Mouse (Mus musculus) midbrain, embryonic 14.5 days (tissue): ENCODE data around the gene Sprn. TPM values are rescaled to one million over a fixed set of nuclear protein-coding genes. Genes with fewer than 3 reads are reported as not detected.

Experiments
- ATAC-seq: fragments of 200-750 bp; cut with Nextera tagmentation; 2 replicates; pipeline ENCODE4 v1.8.0; 2017; ENCODE audit warnings: moderate number of reproducible peaks, moderate library complexity; ENCODE audit not compliant: low FRiP score, low TSS enrichment
- DNase-seq: peaks from one replicate; pipeline ENCODE4 v3.0.0-alpha.2; 2015
- H3K27ac ChIP-seq: fragments of 300-500 bp; sonication (generic); replicated peaks from 2 replicates; pipeline ENCODE4 v1.5.1; 2014; ENCODE audit warnings: mild to moderate bottlenecking, low read depth, low read length, moderate library complexity
- H3K27me3 ChIP-seq: fragments of 300-500 bp; sonication (generic); 2 replicates; pipeline ENCODE4 v1.6.1; 2014; ENCODE audit warnings: low read length, control low read depth, mixed read lengths; ENCODE audit not compliant: control insufficient read depth, insufficient read depth
- H3K36me3 ChIP-seq: fragments of 300-500 bp; sonication (generic); 2 replicates; pipeline ENCODE4 v1.6.1; 2014; ENCODE audit warnings: low read length, control low read depth; ENCODE audit not compliant: control insufficient read depth, insufficient read depth
- H3K4me1 ChIP-seq: fragments of 300-500 bp; sonication (generic); 2 replicates; pipeline ENCODE4 v1.6.1; 2014; ENCODE audit warnings: mild to moderate bottlenecking, antibody characterized with exemption, low read length, control low read depth; ENCODE audit not compliant: control insufficient read depth, insufficient read depth
- H3K4me2 ChIP-seq: fragments of 300-500 bp; sonication (generic); 2 replicates; pipeline ENCODE4 v1.6.1; 2014; ENCODE audit warnings: mild to moderate bottlenecking, low read length, moderate library complexity
- H3K4me3 ChIP-seq: fragments of 300-500 bp; sonication (generic); replicated peaks from 2 replicates; pipeline ENCODE4 v1.5.1; 2014; ENCODE audit warnings: low read depth, low read length
- H3K9ac ChIP-seq: fragments of 300-500 bp; sonication (generic); replicated peaks from 2 replicates; pipeline ENCODE4 v1.6.1; 2014; ENCODE audit warnings: mild to moderate bottlenecking, low read length, moderate library complexity
- H3K9me3 ChIP-seq: fragments of 300-500 bp; sonication (generic); 2 replicates; pipeline ENCODE4 v1.6.1; 2016; ENCODE audit warnings: low read length, control low read depth, mixed read lengths; ENCODE audit not compliant: control insufficient read depth
- WGBS: fragments of 180-500 bp; shearing (Covaris S2); extraction: QIAGEN DNeasy Blood & Tissue Kit; methylation state at CpG from one replicate; pipeline ENCODE4 v1.1.7; 2014; 5-methylcytosine and 5-hydroxymethylcytosine counted together
- polyA plus RNA-seq: library from polyadenylated mRNA; unstranded; fragments of >200 nt; fragmentation: Nextera tagmentation; extraction: Ambion mirVana; gene quantifications from 2 replicates; pipeline ENCODE4 v1.2.1, GENCODE M21; 2014

Sprn gene
- polyA plus RNA-seq, 1 experiment from 2014 or later, result 14.4 TPM

DNA sequence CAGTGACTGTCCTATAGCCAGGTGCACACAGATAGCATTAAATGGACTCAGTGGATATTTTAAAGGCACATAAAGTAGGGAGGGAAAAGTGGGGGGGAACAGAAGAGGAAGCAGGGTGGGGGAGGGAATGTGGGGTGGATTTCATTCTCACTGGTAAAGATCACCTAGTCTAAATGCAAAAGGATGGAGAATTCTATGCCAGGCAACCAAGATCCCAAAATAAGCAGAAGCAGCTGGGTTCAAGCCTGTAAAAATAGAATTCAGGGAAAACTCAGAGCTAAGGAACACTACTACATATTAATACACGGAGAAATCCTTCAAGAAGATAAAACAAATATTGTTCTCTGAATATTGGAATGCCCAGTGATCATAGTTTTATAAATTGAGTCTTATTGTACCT is 13.3 kb upstream of the Sprn start:
- H3K36me3 ChIP-seq, result no peaks in the 10 kb centered on the region
- H3K4me3 ChIP-seq, result no peak overlapping the region
- no peak overlapping the region for H3K4me2 ChIP-seq
- WGBS, result 81% methylated on average over 1 of the region's 1 CpGs
- no peak overlapping the region for H3K27ac ChIP-seq
- no peak for DNase-seq
- no peak for ATAC-seq
- no peaks in the 10 kb centered on the region for H3K4me1 ChIP-seq
- H3K9ac ChIP-seq, result no peak overlapping the region
- H3K27me3 ChIP-seq, result no peaks in the 10 kb centered on the region
- H3K9me3 ChIP-seq, result no peaks in the 10 kb centered on the region

GRCm38 (mm10) chr7:140164664-140165063 is 10.0 kb upstream of the Sprn start, which contains the start of gene Olfr522:
Gene Olfr522 (minus strand): TSS chr7:140164764.
- ATAC-seq (no peak), DNase-seq (no peak)
- H3K9me3 ChIP-seq, result no peaks in the 10 kb centered on the region
- H3K27ac ChIP-seq, result no peak within 1 kb of the TSS
- H3K36me3 ChIP-seq, result no peaks in the 10 kb centered on the region
- H3K9ac ChIP-seq, result no peak within 1 kb of the TSS
- 76% methylated on average over 7 of the region's 7 CpGs for WGBS
- H3K4me2 ChIP-seq, result no peak within 1 kb of the TSS
- no peaks in the 10 kb centered on the region for H3K4me1 ChIP-seq
- no peak within 1 kb of the TSS for H3K4me3 ChIP-seq
- H3K27me3 ChIP-seq, result no peaks in the 10 kb centered on the region

DNA sequence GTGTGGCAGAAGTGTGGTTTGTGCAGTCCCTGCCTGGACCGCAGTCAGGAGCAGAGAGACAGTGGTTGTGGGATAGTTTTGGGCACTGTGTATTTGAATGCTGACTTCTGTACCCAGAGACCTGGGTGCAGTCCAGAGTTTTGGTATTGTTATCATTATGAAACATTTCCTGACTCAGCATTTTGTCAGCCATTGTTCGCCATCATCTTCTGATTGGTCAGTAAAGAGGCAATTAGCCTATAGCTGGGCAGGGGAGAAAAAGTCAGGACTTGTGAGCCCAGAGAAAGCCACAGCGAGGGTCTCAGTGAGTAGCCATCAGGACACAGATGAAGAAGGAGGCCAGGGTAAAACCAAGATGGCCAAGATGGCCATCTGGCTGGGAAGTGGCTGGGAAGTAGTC is 5.7 kb upstream of the Sprn start:
- Histone ChIP-seq H3K4me3 (no peak overlapping the region), H3K27ac (no peak overlapping the region), H3K36me3 (no peaks in the 10 kb centered on the region), H3K9ac (no peak overlapping the region), H3K4me2 (no peak overlapping the region), H3K4me1 (no peaks in the 10 kb centered on the region), H3K9me3 (no peaks in the 10 kb centered on the region), H3K27me3 (no peaks in the 10 kb centered on the region)
- WGBS, result 82% methylated on average over 3 of the region's 3 CpGs
- no peak for ATAC-seq
- DNase-seq, result no peak

DNA sequence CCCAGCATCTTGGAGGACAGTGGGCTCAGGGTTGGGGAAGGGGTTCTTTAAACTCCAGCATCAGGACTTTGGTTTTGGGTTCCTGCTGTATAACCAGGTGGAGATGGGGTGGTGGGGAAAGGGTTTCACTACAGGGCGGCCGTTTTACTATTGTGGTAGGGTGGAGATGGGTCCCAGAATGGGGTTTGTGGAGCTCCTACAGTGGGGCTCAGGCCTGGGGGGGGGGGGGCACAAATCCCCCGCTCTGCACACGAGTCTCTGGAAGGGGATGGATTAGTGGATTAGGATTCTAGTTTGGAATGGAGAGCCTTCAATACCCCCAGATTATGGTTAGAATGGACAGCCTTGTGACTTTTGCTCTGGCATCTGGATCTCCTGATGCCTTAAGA is 854 bp downstream of the Sprn start:
- ATAC-seq (0 out of 2 replicates have a peak, but pooled peaks have one; percentile 3), DNase-seq (no peak)
- peaks cover 6% of the 10 kb centered on the region; the same call in 1 of the 2 replicates for H3K36me3 ChIP-seq
- H3K27ac ChIP-seq, result peak overlapping the region; percentile 79
- H3K4me3 ChIP-seq, result peak overlapping the region; percentile 46
- H3K9ac ChIP-seq, result peak overlapping the region; percentile 73
- WGBS, result 19% methylated on average over 4 of the region's 4 CpGs
- peak overlapping the region; percentile 68 for H3K4me2 ChIP-seq
- no peaks in the 10 kb centered on the region for H3K27me3 ChIP-seq
- no peaks in the 10 kb centered on the region for H3K9me3 ChIP-seq
- peaks cover 12% of the 10 kb centered on the region for H3K4me1 ChIP-seq

GRCm38 (mm10) chr7:140153383-140153782 is 1.3 kb downstream of the Sprn start:
- peak overlapping the region; percentile 79; the same call in 1 of the 2 replicates for H3K27ac ChIP-seq
- 5% methylated on average over 28 of the region's 28 CpGs for WGBS
- ATAC-seq (peak; percentile 53; the same call in 1 of the 2 replicates), DNase-seq (peak; percentile 71)
- peak overlapping the region; percentile 73 for H3K9ac ChIP-seq
- H3K9me3 ChIP-seq, result no peaks in the 10 kb centered on the region
- peak overlapping the region; percentile 68 for H3K4me2 ChIP-seq
- H3K4me3 ChIP-seq, result peak overlapping the region; percentile 46
- H3K36me3 ChIP-seq, result peaks cover 6% of the 10 kb centered on the region; the same call in 1 of the 2 replicates
- H3K27me3 ChIP-seq, result no peaks in the 10 kb centered on the region
- H3K4me1 ChIP-seq, result peaks cover 12% of the 10 kb centered on the region

- WGBS, result 88% methylated on average over 4 of the region's 4 CpGs
- no peak for ATAC-seq
- H3K27me3 ChIP-seq, result no peaks in the 10 kb centered on the region
Observed at GRCm38 (mm10) chr7:140144550-140144949, 10.1 kb downstream of the Sprn start.

DNA sequence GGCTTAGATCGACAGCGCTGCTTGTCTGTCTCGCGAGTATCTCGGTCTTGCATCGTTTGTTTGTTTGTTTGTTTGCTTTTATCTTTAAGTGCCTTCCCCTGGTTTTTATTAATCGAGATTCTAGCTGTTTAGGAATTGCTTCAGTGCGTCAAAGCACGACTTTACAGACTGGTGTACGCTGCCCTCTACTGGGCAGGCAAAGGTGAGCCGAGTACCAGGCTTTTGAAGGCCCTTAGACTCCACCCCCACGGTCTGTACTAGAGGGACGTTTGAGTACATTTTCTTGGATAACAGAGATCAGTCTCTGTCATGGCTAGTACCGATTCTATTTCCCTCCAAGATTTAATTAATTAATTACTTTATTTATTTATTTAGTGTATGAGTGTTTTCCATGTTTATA is 13.3 kb downstream of the Sprn start:
- Histone ChIP-seq H3K4me1 (0 out of 2 replicates have a peak, but pooled peaks cover 4% of the 10 kb centered on the region), H3K27ac (no peak overlapping the region), H3K27me3 (no peaks in the 10 kb centered on the region), H3K9me3 (no peaks in the 10 kb centered on the region), H3K4me2 (no peak overlapping the region), H3K9ac (no peak overlapping the region), H3K36me3 (no peaks in the 10 kb centered on the region), H3K4me3 (no peak overlapping the region)
- WGBS, result 5% methylated on average over 14 of the region's 14 CpGs
- DNase-seq, result peak; percentile 82
- no peak for ATAC-seq

More at GRCm38 (mm10) chr7:140144550-140144949, 10.1 kb downstream of the Sprn start:
- no peak for DNase-seq
- no peak overlapping the region for H3K4me2 ChIP-seq
- peaks cover 6% of the 10 kb centered on the region for H3K36me3 ChIP-seq
- no peak overlapping the region for H3K27ac ChIP-seq
- no peak overlapping the region for H3K9ac ChIP-seq
- no peak overlapping the region for H3K4me3 ChIP-seq
- no peaks in the 10 kb centered on the region for H3K9me3 ChIP-seq
- no peaks in the 10 kb centered on the region for H3K4me1 ChIP-seq

GRCm38 (mm10) chr7:140138021-140138310 is 16.7 kb downstream of the Sprn start:
- under 1% methylated on average over 8 of the region's 8 CpGs for WGBS
- H3K27me3 ChIP-seq, result no peaks in the 10 kb centered on the region
- H3K9ac ChIP-seq, result peak overlapping the region; percentile 78
- H3K36me3 ChIP-seq, result no peaks in the 10 kb centered on the region
- ATAC-seq (no peak), DNase-seq (no peak)
- peak overlapping the region; percentile 73 for H3K4me3 ChIP-seq
- H3K4me2 ChIP-seq, result peak overlapping the region; percentile 92
- peak overlapping the region; percentile 80 for H3K27ac ChIP-seq
- 0 out of 2 replicates have a peak, but pooled peaks cover 4% of the 10 kb centered on the region for H3K4me1 ChIP-seq
- H3K9me3 ChIP-seq, result no peaks in the 10 kb centered on the region

DNA sequence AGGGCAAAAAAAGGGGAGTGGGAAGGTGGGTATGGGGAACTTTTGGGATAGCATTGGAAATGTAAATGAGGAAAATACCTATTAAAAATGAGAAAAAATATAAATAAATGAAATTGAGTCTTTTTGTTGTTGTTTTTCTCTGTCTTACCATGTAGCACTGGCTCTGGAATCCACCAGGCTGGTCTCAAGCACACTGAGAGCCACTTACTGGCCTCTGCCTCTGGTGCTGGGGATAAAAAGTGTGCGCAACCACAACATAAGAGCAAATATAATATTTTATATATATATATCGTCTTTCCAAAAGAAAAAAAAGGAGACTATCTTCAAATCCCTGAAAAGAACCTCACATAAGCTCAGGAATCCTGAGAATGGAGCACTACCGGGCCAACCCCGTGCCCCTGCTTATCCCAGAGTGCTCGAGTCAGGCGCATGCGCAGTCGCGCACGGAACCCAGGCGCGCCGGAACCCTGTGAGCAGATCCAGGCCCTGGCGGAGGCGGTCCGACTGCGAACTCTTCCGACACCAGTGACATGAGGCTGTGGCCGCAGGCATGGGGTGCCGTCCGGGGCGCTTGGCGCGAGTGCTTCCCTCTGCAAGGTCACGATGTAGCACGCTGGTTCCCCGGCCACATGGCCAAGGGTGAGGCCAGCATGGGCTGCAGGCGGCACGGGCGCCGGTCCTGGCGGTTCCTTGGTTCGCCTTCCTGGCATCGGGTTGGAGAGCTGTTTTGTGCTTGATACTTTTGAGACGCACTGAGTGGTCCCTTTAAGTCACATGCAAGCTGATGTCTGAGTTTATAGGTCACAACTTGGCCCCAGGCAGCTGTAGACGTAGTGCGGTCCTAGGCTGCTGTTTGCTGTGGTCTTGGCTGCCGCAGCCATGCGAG is 17.3 kb downstream of the Sprn start, which contains the start of gene Mtg1:
Mtg1 (plus strand) TSS at position 430 of the 886 bp plus-strand sequence.
- H3K9me3 ChIP-seq, result no peaks in the 10 kb centered on the region
- WGBS, result 1% methylated on average over 39 of the region's 39 CpGs
- peak; percentile 97 for ATAC-seq

More for the DNA sequence above, 17.3 kb downstream of the Sprn start, which contains the start of gene Mtg1:
- Histone ChIP-seq H3K27ac (peak within 1 kb of the TSS; percentile 80), H3K4me3 (peak within 1 kb of the TSS; percentile 73), H3K36me3 (no peaks in the 10 kb centered on the region), H3K4me1 (0 out of 2 replicates have a peak, but pooled peaks cover 4% of the 10 kb centered on the region), H3K9ac (peak within 1 kb of the TSS; percentile 78), H3K4me2 (peak within 1 kb of the TSS; percentile 92), H3K27me3 (no peaks in the 10 kb centered on the region)
- DNase-seq, result peak; percentile 98
